Mouse (Mus musculus) midbrain, embryonic 14.5 days (tissue): ENCODE results near the gene Camta1. TPM values are rescaled to one million over a fixed set of nuclear protein-coding genes. Genes with fewer than 3 reads are reported as not detected.

Experiments used
- ATAC-seq: fragments of 200-750 bp; cut with Nextera tagmentation; 2 replicates; pipeline ENCODE4 v1.8.0; 2017; ENCODE audit warnings: moderate number of reproducible peaks, moderate library complexity; ENCODE audit not compliant: low FRiP score, low TSS enrichment
- DNase-seq: peaks from one replicate; pipeline ENCODE4 v3.0.0-alpha.2; 2015
- H3K27ac ChIP-seq: fragments of 300-500 bp; sonication (generic); replicated peaks from 2 replicates; pipeline ENCODE4 v1.5.1; 2014; ENCODE audit warnings: mild to moderate bottlenecking, low read depth, low read length, moderate library complexity
- H3K27me3 ChIP-seq: fragments of 300-500 bp; sonication (generic); 2 replicates; pipeline ENCODE4 v1.6.1; 2014; ENCODE audit warnings: low read length, control low read depth, mixed read lengths; ENCODE audit not compliant: control insufficient read depth, insufficient read depth
- H3K36me3 ChIP-seq: fragments of 300-500 bp; sonication (generic); 2 replicates; pipeline ENCODE4 v1.6.1; 2014; ENCODE audit warnings: low read length, control low read depth; ENCODE audit not compliant: control insufficient read depth, insufficient read depth
- H3K4me1 ChIP-seq: fragments of 300-500 bp; sonication (generic); 2 replicates; pipeline ENCODE4 v1.6.1; 2014; ENCODE audit warnings: mild to moderate bottlenecking, antibody characterized with exemption, low read length, control low read depth; ENCODE audit not compliant: control insufficient read depth, insufficient read depth
- H3K4me2 ChIP-seq: fragments of 300-500 bp; sonication (generic); 2 replicates; pipeline ENCODE4 v1.6.1; 2014; ENCODE audit warnings: mild to moderate bottlenecking, low read length, moderate library complexity
- H3K4me3 ChIP-seq: fragments of 300-500 bp; sonication (generic); replicated peaks from 2 replicates; pipeline ENCODE4 v1.5.1; 2014; ENCODE audit warnings: low read depth, low read length
- H3K9ac ChIP-seq: fragments of 300-500 bp; sonication (generic); replicated peaks from 2 replicates; pipeline ENCODE4 v1.6.1; 2014; ENCODE audit warnings: mild to moderate bottlenecking, low read length, moderate library complexity
- H3K9me3 ChIP-seq: fragments of 300-500 bp; sonication (generic); 2 replicates; pipeline ENCODE4 v1.6.1; 2016; ENCODE audit warnings: low read length, control low read depth, mixed read lengths; ENCODE audit not compliant: control insufficient read depth
- WGBS: fragments of 180-500 bp; shearing (Covaris S2); extraction: QIAGEN DNeasy Blood & Tissue Kit; methylation state at CpG from one replicate; pipeline ENCODE4 v1.1.7; 2014; 5-methylcytosine and 5-hydroxymethylcytosine counted together
- polyA plus RNA-seq: library from polyadenylated mRNA; unstranded; fragments of >200 nt; fragmentation: Nextera tagmentation; extraction: Ambion mirVana; gene quantifications from 2 replicates; pipeline ENCODE4 v1.2.1, GENCODE M21; 2014

Camta1 gene
- polyA plus RNA-seq, 1 experiment from 2014 or later = 157 TPM

GRCm38 (mm10) chr4:151713714-151714113, 148.0 kb downstream of the Camta1 start:
- 84% methylated on average over 6 of the region's 6 CpGs for WGBS
- Histone ChIP-seq H3K4me2 (no peak overlapping the region), H3K36me3 (no peaks in the 10 kb centered on the region), H3K27me3 (no peaks in the 10 kb centered on the region), H3K27ac (peak overlapping the region; percentile 33; the same call in 1 of the 2 replicates), H3K4me1 (peaks cover 22% of the 10 kb centered on the region), H3K9me3 (no peaks in the 10 kb centered on the region), H3K9ac (no peak overlapping the region), H3K4me3 (no peak overlapping the region)
- DNase-seq (no peak), ATAC-seq (no peak)

GRCm38 (mm10) chr4:151711406-151711805, 150.3 kb downstream of the Camta1 start:
- Histone ChIP-seq H3K4me1 (peaks cover 17% of the 10 kb centered on the region), H3K4me2 (no peak overlapping the region), H3K9me3 (no peaks in the 10 kb centered on the region), H3K27ac (no peak overlapping the region), H3K27me3 (no peaks in the 10 kb centered on the region), H3K4me3 (no peak overlapping the region), H3K36me3 (no peaks in the 10 kb centered on the region), H3K9ac (no peak overlapping the region)
- no peak for ATAC-seq
- WGBS = 86% methylated on average over 2 of the region's 2 CpGs
- DNase-seq = no peak

GRCm38 (mm10) chr4:151710522-151710921, 151.2 kb downstream of the Camta1 start:
- no peaks in the 10 kb centered on the region for H3K36me3 ChIP-seq
- no peaks in the 10 kb centered on the region for H3K9me3 ChIP-seq
- no peak overlapping the region for H3K4me2 ChIP-seq
- H3K4me3 ChIP-seq = no peak overlapping the region
- H3K27me3 ChIP-seq = no peaks in the 10 kb centered on the region
- no peak overlapping the region for H3K27ac ChIP-seq
- no peak overlapping the region; the same call in 1 of the 2 replicates for H3K9ac ChIP-seq
- H3K4me1 ChIP-seq = peaks cover 17% of the 10 kb centered on the region
- ATAC-seq = no peak
- DNase-seq = no peak
- WGBS = 40% methylated on average over 7 of the region's 7 CpGs

DNA sequence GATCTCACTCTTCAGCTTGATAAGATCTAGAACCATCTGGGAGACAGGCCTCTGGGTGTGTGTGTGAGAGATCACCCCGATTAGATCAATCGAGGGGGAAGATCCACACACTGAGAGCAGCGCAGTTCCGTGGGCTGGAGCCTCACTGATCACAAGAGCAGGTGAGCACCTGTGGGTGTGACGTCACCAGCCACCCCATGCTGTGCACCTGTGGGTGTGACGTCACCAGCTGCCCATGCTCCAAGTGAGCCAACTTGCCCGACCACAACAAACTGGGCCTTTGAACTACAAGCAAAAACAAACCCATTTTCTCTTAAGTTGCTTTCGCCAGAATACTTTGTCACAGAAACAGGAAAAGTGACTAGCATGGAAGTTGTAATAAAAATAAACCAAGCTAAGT, 152.4 kb downstream of the Camta1 start:
- H3K4me1 ChIP-seq = peaks cover 14% of the 10 kb centered on the region
- no peaks in the 10 kb centered on the region for H3K36me3 ChIP-seq
- WGBS = 88% methylated on average over 8 of the region's 8 CpGs

DNA sequence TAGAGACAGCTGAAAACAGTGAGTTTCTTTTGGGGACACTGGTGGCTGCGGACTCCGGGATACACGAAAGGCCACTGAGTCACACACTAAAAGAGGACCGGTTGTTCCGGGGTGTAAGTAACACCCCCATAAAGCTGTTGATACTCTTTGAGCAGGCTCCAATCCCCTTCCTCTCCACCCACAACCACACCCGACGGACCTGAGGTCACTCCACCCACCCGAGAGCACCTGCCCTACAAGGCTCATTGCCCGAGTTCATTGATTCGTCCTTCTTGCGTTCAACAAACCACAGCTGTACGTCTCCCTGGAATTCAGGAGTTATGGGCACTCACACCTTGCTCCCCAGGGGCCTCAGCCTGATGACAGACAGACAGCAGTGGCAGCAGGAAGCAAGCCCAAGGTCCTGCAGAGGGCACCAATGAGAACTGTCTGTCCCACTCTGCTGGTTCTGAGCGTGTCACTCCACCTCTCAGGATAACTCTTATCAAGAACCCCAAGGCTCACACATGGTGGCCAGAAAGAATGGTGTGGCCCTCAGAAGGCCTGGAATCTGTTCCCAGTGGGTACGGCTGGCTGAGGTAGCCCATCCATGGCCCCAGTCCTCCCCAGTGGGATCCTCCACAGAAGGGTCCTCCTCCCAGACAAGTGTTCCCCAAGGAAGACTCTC, 158.5 kb downstream of the Camta1 start:
- no peak overlapping the region for H3K4me2 ChIP-seq
- no peak overlapping the region for H3K9ac ChIP-seq
- no peak for ATAC-seq
- H3K27me3 ChIP-seq = no peaks in the 10 kb centered on the region
- H3K4me1 ChIP-seq = no peaks in the 10 kb centered on the region
- no peak overlapping the region for H3K4me3 ChIP-seq
- H3K9me3 ChIP-seq = no peaks in the 10 kb centered on the region
- no peak overlapping the region for H3K27ac ChIP-seq
- no peaks in the 10 kb centered on the region for H3K36me3 ChIP-seq
- 90% methylated on average over 14 of the region's 14 CpGs for WGBS
- DNase-seq = no peak

More for the DNA sequence above, 152.4 kb downstream of the Camta1 start:
- Histone ChIP-seq H3K4me3 (no peak overlapping the region), H3K27ac (no peak overlapping the region), H3K9me3 (no peaks in the 10 kb centered on the region), H3K27me3 (no peaks in the 10 kb centered on the region), H3K4me2 (no peak overlapping the region), H3K9ac (no peak overlapping the region)
- ATAC-seq (no peak), DNase-seq (no peak)

GRCm38 (mm10) chr4:151702463-151702862, 159.2 kb downstream of the Camta1 start:
- H3K4me2 ChIP-seq = no peak overlapping the region
- no peaks in the 10 kb centered on the region for H3K9me3 ChIP-seq
- H3K36me3 ChIP-seq = no peaks in the 10 kb centered on the region
- H3K27me3 ChIP-seq = no peaks in the 10 kb centered on the region
- H3K9ac ChIP-seq = no peak overlapping the region
- DNase-seq (no peak), ATAC-seq (no peak)
- no peaks in the 10 kb centered on the region for H3K4me1 ChIP-seq
- no peak overlapping the region for H3K27ac ChIP-seq
- H3K4me3 ChIP-seq = no peak overlapping the region
- 84% methylated on average over 11 of the region's 11 CpGs for WGBS

DNA sequence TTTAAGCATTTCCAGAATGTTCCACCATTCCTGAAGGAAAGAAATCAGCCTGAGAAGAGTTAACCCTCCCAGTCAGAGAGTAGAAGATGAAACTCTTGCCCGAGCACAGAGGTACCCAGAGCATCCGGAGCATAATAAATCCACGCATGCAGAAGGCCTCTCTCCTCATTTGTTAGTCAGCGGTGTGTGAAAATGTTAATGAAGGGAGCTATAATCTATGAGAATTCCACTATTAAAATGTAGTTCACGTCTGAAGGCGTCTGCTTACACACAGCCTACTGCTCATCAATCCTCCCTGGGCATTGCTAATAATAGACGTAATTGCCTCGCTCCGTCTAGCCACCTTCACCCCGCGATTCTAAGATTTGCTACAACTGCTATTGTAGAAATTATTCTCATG, 165.7 kb downstream of the Camta1 start:
- Histone ChIP-seq H3K27ac (peak overlapping the region; percentile 83), H3K27me3 (no peaks in the 10 kb centered on the region), H3K4me1 (peaks cover 26% of the 10 kb centered on the region), H3K36me3 (no peaks in the 10 kb centered on the region), H3K9ac (no peak overlapping the region), H3K9me3 (no peaks in the 10 kb centered on the region), H3K4me3 (no peak overlapping the region), H3K4me2 (no peak overlapping the region)
- ATAC-seq (no peak; the same call in 1 of the 2 replicates), DNase-seq (peak; percentile 66)
- WGBS = 24% methylated on average over 11 of the region's 11 CpGs

GRCm38 (mm10) chr4:151694531-151694930, 167.1 kb downstream of the Camta1 start:
- Histone ChIP-seq H3K36me3 (no peaks in the 10 kb centered on the region), H3K4me2 (no peak overlapping the region), H3K9ac (no peak overlapping the region), H3K9me3 (no peaks in the 10 kb centered on the region), H3K4me3 (no peak overlapping the region), H3K27me3 (no peaks in the 10 kb centered on the region), H3K4me1 (peaks cover 26% of the 10 kb centered on the region), H3K27ac (peak overlapping the region; percentile 83)
- ATAC-seq (no peak), DNase-seq (no peak)
- WGBS = 47% methylated on average over 7 of the region's 7 CpGs

GRCm38 (mm10) chr4:151694047-151694446, 167.6 kb downstream of the Camta1 start:
- Histone ChIP-seq H3K27ac (no peak overlapping the region), H3K9ac (no peak overlapping the region), H3K4me1 (peaks cover 26% of the 10 kb centered on the region), H3K4me3 (no peak overlapping the region), H3K4me2 (no peak overlapping the region), H3K9me3 (no peaks in the 10 kb centered on the region), H3K36me3 (no peaks in the 10 kb centered on the region), H3K27me3 (no peaks in the 10 kb centered on the region)
- no peak for ATAC-seq
- no peak for DNase-seq
- WGBS = 94% methylated on average over 3 of the region's 3 CpGs
